Mouse (Mus musculus) common myeloid progenitor, adult 5-6 weeks (primary cell): Measurements from ENCODE around the gene Podn. TPM values are rescaled to one million over a fixed set of nuclear protein-coding genes. Genes with fewer than 3 reads are reported as not detected.
"Not testable (repeated sequence)": the region's sequence is repeated elsewhere in the genome, so short reads cannot be mapped to it uniquely, and the experiment has no call there.

Experiments
- ATAC-seq: replicated peaks from 2 replicates; pipeline ENCODE4 v1.8.0; 2016; ENCODE audit warnings: low read depth, mild to moderate bottlenecking, moderate TSS enrichment, inconsistent platforms; ENCODE audit not compliant: poor library complexity, severe bottlenecking
- total RNA-seq: library from RNA; stranded (forward); fragments of 200-1000, 187-1606 nt; gene quantifications from 2 replicates; pipeline ENCODE4 v1.2.3, GENCODE M21; 2017

The Podn gene
- not detected in 2 replicates for total RNA-seq

- no peak for ATAC-seq
These were observed at the start of gene Podn for GRCm38 (mm10) chr4:108096345-108096744. Podn (minus strand) TSS chr4:108096445.

- ATAC-seq = not testable (repeated sequence)
These were observed 49.3 kb upstream of the Podn start for GRCm38 (mm10) chr4:108145554-108145953.

- ATAC-seq = no peak
These were observed 48.6 kb upstream of the Podn start, which contains the start of gene Scp2 for GRCm38 (mm10) chr4:108144880-108145279. Scp2 (minus strand) TSS chr4:108144998.

GRCm38 (mm10) chr4:108143778-108144177 is 47.5 kb upstream of the Podn start:
- no peak for ATAC-seq

GRCm38 (mm10) chr4:108143178-108143577 is 46.9 kb upstream of the Podn start:
- ATAC-seq = not testable (repeated sequence)

GRCm38 (mm10) chr4:108136938-108137337 is 40.7 kb upstream of the Podn start:
- ATAC-seq = no peak

GRCm38 (mm10) chr4:108130452-108130851 is 34.2 kb upstream of the Podn start:
- ATAC-seq = no peak

GRCm38 (mm10) chr4:108128339-108128738 is 32.1 kb upstream of the Podn start:
- ATAC-seq = no peak

- no peak for ATAC-seq
These were observed 31.3 kb upstream of the Podn start for GRCm38 (mm10) chr4:108127516-108127915.

GRCm38 (mm10) chr4:108126260-108126659 is 30.0 kb upstream of the Podn start:
- ATAC-seq = no peak

GRCm38 (mm10) chr4:108124104-108124503 is 27.9 kb upstream of the Podn start:
- ATAC-seq = no peak

- peak; percentile 98 for ATAC-seq
These were observed 22.0 kb upstream of the Podn start for GRCm38 (mm10) chr4:108117924-108118876.

- ATAC-seq = no peak
These were observed 21.2 kb upstream of the Podn start for GRCm38 (mm10) chr4:108117488-108117887.

GRCm38 (mm10) chr4:108116466-108116865 is 20.2 kb upstream of the Podn start:
- ATAC-seq = no peak

- ATAC-seq = no peak
These were observed 14.5 kb upstream of the Podn start for GRCm38 (mm10) chr4:108110706-108111105.

GRCm38 (mm10) chr4:108109728-108110127 is 13.5 kb upstream of the Podn start:
- ATAC-seq = no peak

- no peak for ATAC-seq
These were observed 3.4 kb downstream of the Podn start for GRCm38 (mm10) chr4:108092741-108093397.

- no peak for ATAC-seq
These were observed 12.3 kb downstream of the Podn start for GRCm38 (mm10) chr4:108083993-108084392.

- ATAC-seq = no peak
These were observed 13.1 kb downstream of the Podn start for GRCm38 (mm10) chr4:108083032-108083735.

- peak; percentile 83 for ATAC-seq
These were observed 13.8 kb downstream of the Podn start for GRCm38 (mm10) chr4:108082401-108082806.
